Mouse (Mus musculus) thymus, adult 2 months (tissue): ENCODE measurements at regions not wholly inside any gene's neighbourhood (a gene's known extent, or its start where the extent isn't known, plus 50 kb on each side); places are given as distances from the start of the nearest gene placed in this dataset.

Experiments used
- CTCF ChIP-seq: fragments of 200-500 bp; IDR thresholded peaks from 2 replicates; pipeline ENCODE4 v1.5.1; 2012; ENCODE audit warnings: mild to moderate bottlenecking, control low read depth, low read length, moderate library complexity, borderline replicate concordance; ENCODE audit not compliant: control insufficient read depth, poor library complexity, insufficient read depth; ENCODE audit errors: extremely low read depth
- POLR2A ChIP-seq: fragments of 200-500 bp; IDR thresholded peaks from 2 replicates; pipeline ENCODE4 v1.6.1; 2012; ENCODE audit warnings: mild to moderate bottlenecking, low read length, control low read depth, moderate library complexity; ENCODE audit not compliant: control insufficient read depth, poor library complexity, insufficient read depth; ENCODE audit errors: extremely low read depth

GRCm38 (mm10) chr12:107778046-107778445, 225.4 kb downstream of the Bcl11b start:
- TF ChIP-seq CTCF (no peak), POLR2A (no peak)
